Mouse (Mus musculus) adrenal gland, postnatal 36 days (tissue): ENCODE data around the gene Soat2. TPM values are rescaled to one million over a fixed set of nuclear protein-coding genes. Genes with fewer than 3 reads are reported as not detected.

ENCODE experiments used
- DNase-seq, 2 experiments: peaks; one replicate each; pipeline ENCODE4 v3.0.0; 2021; ENCODE audit warnings: mixed read lengths in 1 of 2
- total RNA-seq, 2 experiments: library from RNA; stranded (reverse); gene quantifications; 2 replicates each; pipeline ENCODE4 v1.2.3; 2021

Gene Soat2
- total RNA-seq, 2 experiments from 2014 or later, result 0.40 to 0.49 TPM

DNA sequence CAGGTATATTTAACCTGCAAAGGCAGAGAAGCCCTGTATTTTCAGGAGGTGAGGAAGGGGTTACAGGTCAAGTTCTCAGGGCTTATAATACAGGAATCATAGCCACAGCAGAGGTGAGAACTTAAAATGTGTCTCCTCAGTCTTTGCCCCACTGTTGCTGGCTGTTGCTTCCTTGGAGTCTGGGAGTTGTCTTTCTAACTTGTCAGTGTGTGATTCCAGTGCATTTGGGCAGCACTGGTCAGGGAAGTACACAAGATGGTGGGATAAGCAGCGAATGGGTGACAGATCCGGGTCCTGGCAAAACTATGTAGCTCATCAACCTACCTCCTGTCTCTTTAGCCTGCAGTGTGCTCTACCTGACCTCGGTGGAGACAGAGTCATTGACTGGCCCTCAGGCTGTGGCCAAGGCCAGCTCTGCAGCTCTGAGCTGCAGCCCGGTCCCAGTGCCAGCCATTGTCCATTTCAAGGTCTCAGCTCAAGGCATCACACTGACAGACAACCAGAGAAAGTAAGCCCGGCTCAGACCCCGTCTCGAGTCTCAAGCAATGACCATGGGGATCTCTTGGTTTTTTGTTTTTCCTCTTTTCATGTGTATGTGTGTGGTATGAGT lies 35.6 kb upstream of the Soat2 start:
- peak; percentile 78 to 84 for DNase-seq

DNA sequence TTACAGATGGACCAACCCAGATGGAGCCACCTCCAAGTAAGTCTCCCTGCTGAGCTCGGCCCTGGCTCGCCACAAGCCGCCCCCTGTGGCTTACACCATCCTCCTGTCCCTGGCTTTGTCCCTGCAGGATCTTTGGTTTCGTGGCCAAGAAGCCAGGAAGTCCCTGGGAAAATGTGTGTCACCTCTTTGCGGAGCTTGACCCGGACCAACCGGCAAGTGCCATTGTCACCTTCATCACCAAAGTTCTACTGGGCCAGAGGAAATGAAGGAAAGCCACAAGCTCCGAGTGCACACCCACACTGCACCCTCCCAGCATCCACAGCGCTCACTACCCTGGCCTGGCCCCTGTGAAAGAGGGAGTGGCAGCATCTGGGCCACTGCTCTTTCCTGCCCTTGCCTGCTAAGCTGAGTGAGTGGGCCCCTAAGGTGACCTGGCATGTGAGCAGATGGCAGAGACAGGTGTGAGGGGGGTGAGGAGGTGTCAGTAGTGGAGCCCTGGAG lies 34.5 kb upstream of the Soat2 start:
- no peak for DNase-seq

GRCm38 (mm10) chr15:102116753-102117415 lies 33.4 kb upstream of the Soat2 start:
- no peak for DNase-seq

DNA sequence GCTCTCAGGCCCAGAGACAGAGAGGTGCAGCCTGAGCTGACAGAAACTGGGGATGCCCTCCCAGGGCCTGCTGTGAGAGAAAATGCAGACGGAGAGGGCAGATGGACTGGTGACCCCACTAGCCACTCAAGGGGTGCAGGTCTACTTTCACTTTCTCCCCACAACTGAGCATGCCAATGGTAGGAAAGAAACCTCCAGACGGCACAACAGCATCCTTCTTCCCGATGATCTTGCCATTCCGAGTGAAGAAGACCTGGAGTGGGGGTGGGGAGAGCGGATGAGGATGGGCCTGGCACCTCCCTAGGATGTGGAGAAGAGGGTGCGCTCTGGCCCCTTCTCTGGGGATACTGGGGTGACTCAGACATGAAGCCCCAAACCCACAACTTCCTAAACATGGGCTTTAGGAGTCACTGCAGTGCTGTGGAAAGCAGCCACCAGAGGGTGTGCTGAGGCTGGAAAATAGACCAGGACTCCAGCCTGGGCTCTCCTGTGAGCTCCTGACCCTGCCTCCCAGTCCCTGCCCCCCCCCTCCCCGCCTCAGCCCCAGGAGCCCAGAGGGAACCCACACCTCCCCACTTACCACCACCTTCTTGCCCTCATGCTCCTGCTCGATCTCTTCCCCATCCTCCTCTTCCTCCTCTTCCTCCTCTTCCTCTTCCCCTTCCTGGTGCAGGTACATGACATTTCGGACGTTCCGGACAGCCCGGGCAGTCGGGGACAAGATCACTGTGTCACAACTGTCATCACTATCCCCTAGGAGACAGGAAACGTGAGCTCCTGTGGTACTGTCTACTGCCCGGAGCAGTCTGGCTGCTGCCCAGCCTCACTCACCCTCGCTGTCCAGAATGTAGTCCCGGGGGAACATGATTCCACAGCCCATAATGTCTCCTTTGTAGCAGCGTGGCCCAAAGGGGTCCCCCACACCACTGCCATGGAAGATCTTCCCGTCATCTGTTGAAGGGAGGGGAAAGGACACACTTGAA lies 32.6 kb upstream of the Soat2 start:
- DNase-seq, result peak in 1 of 2 experiments; percentile 26

DNA sequence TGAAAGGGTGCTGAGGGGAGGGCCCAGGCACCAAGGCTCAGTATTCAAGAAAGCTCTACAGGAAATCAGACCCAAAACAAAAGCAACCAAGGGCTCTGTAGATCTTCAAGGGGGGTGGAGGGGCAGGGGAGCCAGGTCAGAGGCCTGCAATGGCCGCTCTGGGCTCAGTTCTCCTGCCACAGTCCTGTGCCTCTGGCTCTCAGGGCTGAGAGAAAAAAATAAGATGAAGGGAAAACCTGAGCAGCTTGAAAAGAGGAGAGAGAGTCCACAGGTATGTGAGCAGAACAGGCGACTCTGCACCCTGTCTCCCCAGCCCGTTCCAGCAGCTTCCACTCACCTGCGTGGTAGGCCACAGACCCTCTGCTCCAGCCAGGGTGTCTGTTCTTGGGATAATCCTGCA lies 31.7 kb upstream of the Soat2 start:
- DNase-seq, result no peak

DNA sequence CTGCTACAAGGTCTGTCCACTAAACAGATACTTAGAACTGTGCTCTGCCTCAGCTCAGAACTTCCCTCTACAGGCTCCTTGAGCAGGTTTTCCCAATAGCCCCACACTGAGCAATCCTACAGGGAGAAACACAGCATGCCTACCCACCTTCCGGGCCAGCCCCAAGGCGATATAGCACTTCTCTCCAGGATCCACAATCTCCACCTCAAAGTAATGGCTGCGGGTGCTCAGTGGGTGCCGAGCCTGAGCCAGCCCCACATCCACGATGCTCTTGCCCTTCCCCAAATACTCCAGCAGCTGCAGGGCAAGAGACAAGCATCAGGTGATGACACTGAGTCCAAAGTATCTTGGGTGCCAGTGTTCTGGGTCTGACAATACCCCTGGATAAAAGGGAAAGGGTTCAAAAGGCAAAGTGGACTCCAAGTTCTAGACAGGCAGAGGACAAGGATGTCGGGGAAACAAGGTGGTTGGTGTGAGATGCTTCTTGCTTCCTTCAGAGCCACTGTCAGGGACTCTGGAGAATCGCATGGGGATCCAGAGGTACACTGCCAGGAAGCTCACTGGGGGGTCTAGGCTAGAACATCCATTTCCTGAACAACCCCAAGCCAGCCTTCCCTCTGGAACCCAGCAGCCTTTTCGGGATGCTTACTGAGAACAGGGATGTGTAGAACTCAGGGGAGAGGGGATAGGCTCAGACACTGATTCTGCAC lies 31.1 kb upstream of the Soat2 start:
- no peak for DNase-seq

- DNase-seq, result no peak
Observed at GRCm38 (mm10) chr15:102119831-102120170, 30.5 kb upstream of the Soat2 start.

DNA sequence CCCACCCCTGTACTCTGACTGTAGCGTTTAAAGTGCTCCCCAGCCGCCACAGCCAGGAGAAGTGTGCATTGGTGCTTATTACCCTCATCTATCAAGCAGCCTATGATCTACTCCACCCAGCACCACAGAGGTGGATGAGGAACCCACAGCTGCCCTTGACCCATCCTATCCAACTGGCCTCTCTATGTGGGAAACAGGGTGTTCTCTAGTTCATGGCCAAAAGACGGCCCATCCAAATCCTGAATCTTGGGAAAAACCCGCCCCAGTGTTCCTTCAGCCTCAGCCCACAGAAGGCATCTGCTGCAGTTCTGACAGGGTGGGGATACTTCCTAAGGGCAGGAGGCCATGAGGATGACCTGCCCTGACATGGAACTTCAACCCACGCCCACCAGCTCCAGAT lies 29.8 kb upstream of the Soat2 start:
- no peak for DNase-seq

GRCm38 (mm10) chr15:102126303-102126702 lies 24.0 kb upstream of the Soat2 start:
- peak; percentile 76 to 80 for DNase-seq

GRCm38 (mm10) chr15:102133314-102133713 lies 17.0 kb upstream of the Soat2 start:
- DNase-seq, result no peak

DNA sequence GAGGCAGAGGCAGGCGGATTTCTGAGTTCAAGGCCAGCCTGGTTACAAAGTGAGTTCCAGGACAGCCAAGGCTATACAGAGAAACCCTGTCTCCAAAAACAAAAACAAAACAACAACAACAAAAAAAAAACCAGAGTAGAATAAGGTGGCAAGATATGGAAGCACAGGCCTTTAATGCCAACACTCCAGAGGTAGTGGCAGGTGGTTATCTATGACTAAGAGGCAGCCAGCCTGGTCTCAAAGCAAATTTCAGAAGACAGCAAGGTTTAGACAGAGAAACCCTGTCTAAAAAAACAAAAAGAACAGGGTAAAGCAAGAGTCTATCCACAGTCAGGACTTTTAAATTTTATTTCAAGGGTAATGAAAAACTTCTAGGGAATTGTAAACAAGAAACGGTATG lies 15.6 kb upstream of the Soat2 start:
- DNase-seq, result no peak

- no peak for DNase-seq
Observed at GRCm38 (mm10) chr15:102135522-102136128, 14.7 kb upstream of the Soat2 start.

DNA sequence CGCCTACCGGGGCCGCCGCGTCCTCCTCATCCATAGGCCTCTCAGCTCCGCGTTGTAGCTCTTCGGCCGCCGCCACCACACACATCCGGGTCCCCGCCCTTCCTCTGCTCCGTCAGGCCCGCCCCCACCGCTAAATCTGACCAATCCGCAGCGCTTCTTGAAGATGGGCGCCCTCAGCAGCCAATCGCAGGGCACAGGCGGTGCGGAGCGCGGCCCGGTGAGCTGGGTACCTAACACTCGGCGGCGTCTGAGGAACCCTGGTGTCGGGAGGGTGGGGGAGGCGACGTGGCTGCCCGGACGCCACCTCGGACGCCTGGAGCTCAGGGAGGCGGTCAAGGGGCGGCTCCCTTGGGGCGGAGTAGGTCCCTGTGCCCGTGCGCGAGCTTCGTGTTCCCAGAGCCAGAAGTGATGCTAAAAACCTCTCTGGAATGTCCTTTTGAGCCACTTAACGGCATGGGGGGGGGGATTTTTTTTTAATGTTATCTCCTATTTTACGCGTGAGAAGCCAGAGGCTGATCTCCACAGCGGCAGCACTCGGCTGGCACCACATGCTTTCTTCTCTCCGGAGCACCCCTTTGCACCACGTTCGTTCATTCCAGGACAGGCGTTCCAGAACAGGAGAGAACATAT lies 14.1 kb upstream of the Soat2 start, which contains the start of gene Spryd3:
Gene Spryd3, minus strand, starts transcription at position 106 of the 630 bp plus-strand sequence.
- DNase-seq, result peak; percentile 96 to 98

- no peak for DNase-seq
Observed at GRCm38 (mm10) chr15:102141120-102141519, 9.2 kb upstream of the Soat2 start.

DNA sequence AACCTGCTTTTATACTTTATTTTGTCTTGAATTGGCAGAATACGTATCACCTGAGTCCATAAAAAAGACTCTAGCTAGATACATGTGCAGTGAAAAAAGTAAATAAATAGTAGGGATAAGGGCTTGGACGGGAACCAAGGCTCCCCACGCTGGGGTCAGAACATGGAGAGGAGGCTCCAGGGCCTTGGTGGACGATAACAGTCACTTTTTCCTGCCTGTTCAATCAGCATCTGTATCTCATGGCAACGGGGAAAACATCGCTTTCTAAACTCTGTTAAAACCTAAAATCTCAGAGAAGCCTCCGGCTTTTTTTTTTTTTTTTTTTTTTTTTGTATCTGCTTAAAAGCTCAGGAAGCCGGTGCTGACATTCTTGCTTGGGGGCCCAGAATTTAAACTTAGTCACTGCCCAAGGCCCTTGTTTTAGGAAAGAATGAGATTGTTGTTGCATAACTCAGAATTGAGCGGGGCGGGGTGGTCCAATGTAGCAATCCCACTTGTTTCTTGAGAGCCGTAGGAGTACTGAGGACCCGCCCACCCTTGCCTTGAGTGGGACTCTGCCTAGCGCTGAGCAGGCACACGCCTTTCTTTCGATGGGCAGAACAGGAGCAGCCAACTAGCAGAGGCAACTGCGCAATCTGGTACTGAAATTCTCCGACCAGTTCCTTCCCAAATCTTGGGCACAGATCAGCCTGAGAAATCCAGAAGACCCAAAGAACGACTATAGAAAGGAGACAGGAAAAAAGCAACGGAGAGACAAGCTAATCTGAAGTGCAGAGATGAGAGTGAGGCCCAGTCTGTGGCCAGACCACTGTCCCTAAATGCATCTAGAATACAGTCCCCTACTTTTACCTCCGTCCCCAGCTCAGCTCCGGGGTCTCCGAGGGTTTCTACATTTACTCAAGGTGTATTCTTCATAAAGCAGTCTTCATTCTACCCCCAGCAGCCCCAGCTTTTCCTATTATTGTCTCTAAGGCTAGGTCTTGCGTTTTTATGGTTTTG lies 7.1 kb upstream of the Soat2 start:
- DNase-seq, result no peak

GRCm38 (mm10) chr15:102144274-102144711 lies 6.0 kb upstream of the Soat2 start, which contains the start of gene Igfbp6:
Gene Igfbp6 (plus strand): TSS chr15:102144362.
- no peak for DNase-seq

DNA sequence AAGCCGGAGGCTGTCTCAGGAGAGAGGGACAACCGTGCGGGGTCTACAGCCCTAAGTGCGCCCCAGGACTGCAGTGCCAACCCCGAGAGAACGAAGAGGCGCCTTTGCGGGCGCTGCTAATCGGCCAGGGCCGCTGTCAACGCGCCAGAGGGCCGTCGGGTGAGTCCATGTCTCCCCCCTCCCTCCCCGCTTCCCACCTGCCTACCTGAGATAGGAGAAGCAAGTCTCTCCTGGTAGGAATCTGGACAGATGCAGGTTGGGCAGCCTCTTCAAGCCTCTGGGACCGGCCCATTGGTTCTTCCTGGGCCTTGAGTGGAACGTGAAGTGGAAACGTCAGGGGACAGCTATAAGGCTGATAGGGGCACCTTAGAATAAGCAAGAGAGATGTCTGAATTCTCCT lies 5.6 kb upstream of the Soat2 start:
- no peak for DNase-seq

DNA sequence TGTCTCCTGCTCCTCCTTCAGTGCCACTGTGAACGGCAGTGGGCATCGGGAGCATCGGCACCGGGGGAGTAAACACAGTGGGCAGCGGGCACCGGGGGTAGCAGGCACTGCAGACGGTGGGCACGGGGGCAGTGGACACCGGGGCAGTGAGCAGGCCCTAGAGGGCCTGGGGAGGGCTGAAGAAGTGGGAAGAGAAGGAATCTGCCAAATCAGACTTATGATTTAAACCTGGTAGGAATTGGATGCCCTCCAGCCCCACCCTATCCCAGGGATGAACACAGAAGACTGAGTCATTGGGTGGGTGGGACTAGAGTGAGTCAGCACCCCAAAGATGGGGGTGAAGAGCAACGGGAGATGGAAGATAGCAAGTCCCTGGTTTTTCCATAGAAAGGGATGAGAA lies 5.0 kb upstream of the Soat2 start:
- DNase-seq, result peak; percentile 86 to 89

DNA sequence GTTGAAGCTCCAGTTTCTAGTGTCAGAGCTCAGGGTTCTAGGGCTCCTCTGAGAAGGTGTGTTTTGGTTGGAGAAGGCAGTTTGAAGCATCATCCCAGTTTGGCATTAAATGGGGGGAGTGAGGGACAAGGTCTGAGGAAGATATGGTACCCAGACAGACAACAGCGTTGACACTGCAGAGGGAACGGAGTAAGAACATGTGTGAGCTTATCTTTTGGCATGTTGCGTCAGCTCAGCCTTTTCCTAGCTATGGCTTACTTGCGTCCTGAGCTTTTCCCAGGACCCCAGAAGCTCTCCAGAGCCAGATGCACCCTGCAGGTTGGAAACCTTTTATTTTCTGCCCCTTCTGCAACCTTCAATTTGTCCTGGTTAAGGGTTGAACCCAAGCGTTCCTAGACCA lies 4.2 kb upstream of the Soat2 start:
- DNase-seq, result no peak

DNA sequence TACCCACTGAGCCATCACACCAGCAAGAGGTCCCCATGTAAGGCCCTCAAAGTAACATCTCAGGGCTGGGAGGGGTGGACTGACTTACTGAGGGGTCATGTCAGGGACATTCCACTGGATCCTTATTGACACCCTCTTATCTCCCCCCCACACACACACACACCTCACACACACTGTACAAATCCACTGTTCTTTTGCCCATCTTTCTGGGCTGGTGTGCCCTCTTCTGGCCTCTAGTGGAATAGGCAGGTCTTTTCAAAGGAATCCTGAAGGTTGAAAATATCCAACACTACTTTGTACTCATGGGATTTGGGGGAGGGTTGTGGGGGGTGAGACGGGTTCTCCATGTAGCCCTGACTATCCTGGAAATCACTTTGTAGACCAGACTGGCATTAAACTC lies 3.4 kb upstream of the Soat2 start:
- peak; percentile 44 to 60 for DNase-seq
